Mouse (Mus musculus): ENCODE measurements around the gene Gm17542.
A peak's percentile ranks its signal among the peaks of the same experiment; 100 is the strongest.
"Not testable (repeated sequence)": the region's sequence is repeated elsewhere in the genome, so short reads cannot be mapped to it uniquely, and the experiment has no call there.

The Gm17542 gene

GRCm38 (mm10) chr10:58718110-58718509, at the start of gene Gm17542:
Gene Gm17542, minus strand, starts transcription at chr10:58718210.
- DNase-seq (ENCODE audit: low spot score), result not testable (repeated sequence)

DNA sequence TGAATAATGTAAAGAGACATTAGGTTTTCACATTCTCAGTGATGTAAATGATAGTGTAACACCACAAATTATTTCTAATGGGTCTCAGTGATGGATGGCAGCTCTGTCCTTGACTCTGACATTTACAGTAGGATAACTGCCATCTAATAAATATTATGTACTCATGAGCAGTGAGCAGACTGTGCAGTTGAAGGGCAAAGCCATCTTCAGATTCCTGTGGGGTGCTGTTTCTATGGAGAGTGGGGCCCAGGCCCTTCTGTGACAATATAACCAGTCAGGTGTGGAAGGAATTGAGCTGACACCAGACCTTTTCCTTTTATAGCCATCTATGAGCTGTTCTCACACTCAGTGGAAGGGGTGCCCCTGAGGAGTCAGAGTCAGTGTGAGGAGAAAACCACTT, 21.8 kb upstream of the Gm17542 start:
- DNase-seq (ENCODE audit: low spot score), result no peak

DNA sequence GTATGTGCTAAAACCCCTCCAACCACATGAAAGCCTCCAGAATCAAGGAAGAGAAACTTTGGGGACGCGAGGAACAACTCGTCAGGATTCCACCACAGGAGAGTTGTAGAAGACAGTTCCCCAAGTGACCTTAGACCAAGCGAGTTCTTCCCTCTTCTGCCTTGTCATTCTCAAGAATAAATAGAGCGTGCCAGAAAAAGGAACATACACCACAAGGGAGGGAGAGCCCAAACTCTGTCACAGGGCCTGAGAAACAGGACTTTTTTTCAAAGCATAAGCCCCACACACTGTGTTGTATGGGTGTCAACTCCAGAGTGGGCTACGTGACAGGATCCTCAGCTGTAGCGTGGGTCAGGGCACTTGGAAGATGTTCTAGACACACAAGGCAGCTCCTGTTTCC, 20.1 kb upstream of the Gm17542 start:
- DNase-seq (ENCODE audit: low spot score), result no peak

DNA sequence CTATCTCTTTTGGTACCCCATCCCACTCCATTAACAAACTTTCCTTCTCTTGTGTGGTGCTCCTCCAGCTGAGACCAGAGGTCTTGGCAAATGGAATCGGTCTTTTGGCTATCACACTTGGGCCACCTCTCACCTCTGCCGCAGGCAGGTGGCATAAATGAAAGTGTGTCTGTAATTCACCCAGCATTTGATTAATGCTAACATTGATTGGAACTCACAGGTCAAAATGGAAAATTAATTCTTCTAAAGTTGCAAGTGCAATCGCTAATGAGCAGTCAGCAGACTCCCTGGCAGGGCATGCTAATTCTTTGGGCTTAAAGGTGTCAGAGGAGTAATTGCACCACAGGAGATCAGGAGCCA, 3.2 kb downstream of the Gm17542 start:
- DNase-seq (ENCODE audit: low spot score), result no peak

DNA sequence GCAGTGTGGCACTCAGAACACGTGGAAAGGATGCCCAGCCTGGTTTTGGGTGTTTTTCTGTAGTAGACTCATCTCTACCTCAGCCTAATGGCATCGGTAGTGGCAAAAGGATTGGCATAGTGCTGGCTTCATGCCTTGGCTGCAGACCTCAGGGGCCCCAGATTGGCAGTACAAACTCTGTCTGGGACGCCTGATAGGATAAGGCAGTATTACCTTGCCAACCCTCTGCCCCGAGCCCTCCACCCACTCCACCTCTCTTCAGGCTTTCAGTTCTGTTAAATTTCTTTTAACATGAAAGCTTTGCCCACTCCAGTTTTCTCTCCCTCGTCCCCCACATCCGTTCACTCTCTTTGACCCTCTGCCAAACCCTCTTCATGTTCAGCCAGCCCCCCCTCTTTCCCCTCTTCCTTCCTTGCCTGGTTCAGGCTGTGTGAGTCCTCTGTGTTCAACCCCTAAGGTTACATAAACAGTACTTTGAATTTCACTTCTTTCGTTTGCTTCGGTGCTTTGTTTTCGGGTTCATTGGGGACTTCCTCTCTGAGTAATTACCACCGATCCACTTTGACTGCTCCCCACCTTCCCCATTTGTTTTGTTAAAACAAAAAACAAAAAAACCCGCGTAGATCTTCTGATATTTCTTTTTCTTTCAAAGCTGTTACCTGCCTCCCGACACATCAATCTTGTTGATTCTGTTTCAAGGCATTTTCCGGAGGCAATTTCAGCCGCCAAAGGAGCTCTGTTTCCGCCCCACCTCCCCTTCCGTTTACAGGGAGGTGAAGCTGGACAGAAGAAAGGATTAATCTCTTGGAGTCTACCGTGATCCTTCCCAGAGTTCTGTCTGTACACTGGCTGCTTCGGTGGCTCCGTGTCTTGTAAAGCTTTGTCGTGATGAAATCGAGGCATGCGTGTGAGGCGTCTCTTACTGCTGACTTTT, 3.9 kb downstream of the Gm17542 start:
- no peak for DNase-seq (ENCODE audit: low spot score)

GRCm38 (mm10) chr10:58713225-58713624, 4.8 kb downstream of the Gm17542 start:
- no peak for DNase-seq (ENCODE audit: low spot score)

GRCm38 (mm10) chr10:58709021-58709420, 9.0 kb downstream of the Gm17542 start:
- DNase-seq (ENCODE audit: low spot score), result no peak

GRCm38 (mm10) chr10:58700578-58700977, 17.4 kb downstream of the Gm17542 start:
- DNase-seq (ENCODE audit: low spot score), result no peak

- DNase-seq (ENCODE audit: low spot score), result no peak
These were observed 17.9 kb downstream of the Gm17542 start for GRCm38 (mm10) chr10:58700160-58700559.

- DNase-seq (ENCODE audit: low spot score), result no peak
These were observed 19.1 kb downstream of the Gm17542 start for GRCm38 (mm10) chr10:58698955-58699354.

- no peak for DNase-seq (ENCODE audit: low spot score)
These were observed 27.0 kb downstream of the Gm17542 start for GRCm38 (mm10) chr10:58691051-58691450.

DNA sequence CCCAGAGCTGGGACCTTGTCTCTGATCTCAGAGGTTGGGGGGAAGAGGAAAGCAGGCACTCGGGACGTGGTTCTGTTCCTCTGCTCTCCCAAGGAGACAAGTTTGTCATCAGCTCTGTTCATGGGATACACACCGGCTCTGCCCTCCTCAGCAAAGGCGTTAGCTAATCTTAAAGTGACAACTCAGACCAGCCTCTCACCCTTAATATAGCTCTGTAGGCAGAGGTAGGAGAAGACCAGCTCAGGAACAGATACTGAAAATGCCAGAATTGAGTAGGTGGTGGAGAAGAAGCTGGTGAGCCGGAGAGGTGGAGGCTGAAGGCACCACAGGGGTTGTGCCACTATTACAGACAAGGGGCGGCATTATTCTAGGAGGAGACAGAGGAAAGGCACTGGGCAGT, 38.7 kb downstream of the Gm17542 start:
- no peak for DNase-seq (ENCODE audit: low spot score)

- DNase-seq (ENCODE audit: low spot score), result peak; percentile 19
These were observed 42.5 kb downstream of the Gm17542 start, which contains the start of gene Edar for GRCm38 (mm10) chr10:58675533-58675932. Gene Edar, minus strand, starts transcription at chr10:58675654.

DNA sequence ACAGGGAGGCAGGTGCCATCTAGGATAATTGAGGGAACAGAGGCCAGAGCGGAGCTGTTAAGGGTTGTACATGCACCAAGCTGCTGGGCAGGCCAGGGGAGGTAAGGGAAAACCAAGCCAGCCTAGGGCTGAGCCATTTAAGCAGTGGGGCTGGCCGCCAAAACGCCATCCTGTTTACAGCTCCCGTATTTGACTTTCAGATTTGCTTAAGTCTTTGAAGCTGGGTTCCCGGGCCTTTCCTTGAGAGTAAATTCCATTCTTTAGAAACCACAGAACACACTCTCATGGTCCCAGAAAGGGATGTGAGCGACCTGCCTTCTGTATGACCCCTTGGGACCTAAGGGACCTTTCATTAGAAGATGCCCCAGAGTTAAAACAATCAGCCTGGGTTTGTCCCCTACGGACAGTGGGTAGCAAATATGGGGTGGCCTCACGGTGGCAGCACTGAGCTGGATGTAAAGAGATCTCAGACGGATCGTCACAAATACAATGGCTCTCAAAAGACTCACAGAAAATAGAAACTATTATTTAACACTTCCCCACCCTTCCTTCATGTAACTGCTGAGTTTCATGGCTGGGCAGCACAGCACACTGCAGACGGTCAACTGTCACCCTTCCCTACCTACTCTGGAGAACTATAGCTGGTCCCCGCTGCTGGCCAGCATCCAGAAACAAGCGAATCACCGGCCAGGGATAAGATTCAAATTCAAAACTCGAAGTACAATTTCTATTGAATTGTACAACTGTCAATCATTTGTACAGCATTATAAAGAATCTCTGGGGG, 44.5 kb downstream of the Gm17542 start:
- DNase-seq (ENCODE audit: low spot score), result peak; percentile 9

DNA sequence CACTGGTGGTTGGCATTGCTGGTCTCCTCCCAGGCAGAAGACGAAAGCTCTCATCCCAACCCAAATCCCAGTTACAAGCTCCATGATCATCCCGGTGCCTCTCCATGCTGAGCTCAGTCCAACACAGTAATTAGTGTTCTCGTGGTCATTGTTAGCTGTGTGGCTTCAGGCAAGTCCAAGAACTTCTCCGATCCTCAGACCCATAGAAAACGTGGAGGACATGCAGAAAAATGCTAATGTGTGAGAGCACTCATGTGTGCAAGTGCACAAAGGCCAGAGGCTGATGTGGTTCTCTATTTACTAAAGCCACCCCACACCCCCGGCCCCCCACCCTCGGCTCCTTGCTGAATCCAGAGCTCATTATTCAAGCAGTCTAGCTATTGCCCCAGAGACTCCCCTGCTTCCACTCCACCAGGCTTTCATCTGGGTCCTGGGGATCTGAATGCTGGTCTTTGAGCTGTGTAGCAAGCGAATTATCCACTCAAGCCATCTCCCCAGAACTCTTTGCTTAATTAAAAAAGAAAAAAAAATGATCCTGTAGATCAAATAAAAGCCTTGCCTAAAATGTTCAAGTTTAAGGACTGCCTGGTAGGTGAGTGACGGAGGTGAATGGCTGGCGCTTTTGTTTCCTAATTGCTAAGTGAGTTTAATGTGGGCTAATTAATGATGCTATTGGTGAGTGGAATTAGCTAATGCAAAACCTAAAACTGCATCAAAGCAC, 45.3 kb downstream of the Gm17542 start:
- no peak for DNase-seq (ENCODE audit: low spot score)

GRCm38 (mm10) chr10:58663868-58664267, 54.1 kb downstream of the Gm17542 start:
- no peak for DNase-seq (ENCODE audit: low spot score)

Data from spleen, adult 12 weeks (tissue).